Mouse (Mus musculus): ENCODE measurements around the gene Fes. TPM values are rescaled to one million over a fixed set of nuclear protein-coding genes. Genes with fewer than 3 reads are reported as not detected.

Fes gene
- 6.6 and 7.4 TPM in 2 replicates for polyA plus RNA-seq (2016; fragmentation: Nextera tagmentation; extraction: Ambion mirVana)

DNA sequence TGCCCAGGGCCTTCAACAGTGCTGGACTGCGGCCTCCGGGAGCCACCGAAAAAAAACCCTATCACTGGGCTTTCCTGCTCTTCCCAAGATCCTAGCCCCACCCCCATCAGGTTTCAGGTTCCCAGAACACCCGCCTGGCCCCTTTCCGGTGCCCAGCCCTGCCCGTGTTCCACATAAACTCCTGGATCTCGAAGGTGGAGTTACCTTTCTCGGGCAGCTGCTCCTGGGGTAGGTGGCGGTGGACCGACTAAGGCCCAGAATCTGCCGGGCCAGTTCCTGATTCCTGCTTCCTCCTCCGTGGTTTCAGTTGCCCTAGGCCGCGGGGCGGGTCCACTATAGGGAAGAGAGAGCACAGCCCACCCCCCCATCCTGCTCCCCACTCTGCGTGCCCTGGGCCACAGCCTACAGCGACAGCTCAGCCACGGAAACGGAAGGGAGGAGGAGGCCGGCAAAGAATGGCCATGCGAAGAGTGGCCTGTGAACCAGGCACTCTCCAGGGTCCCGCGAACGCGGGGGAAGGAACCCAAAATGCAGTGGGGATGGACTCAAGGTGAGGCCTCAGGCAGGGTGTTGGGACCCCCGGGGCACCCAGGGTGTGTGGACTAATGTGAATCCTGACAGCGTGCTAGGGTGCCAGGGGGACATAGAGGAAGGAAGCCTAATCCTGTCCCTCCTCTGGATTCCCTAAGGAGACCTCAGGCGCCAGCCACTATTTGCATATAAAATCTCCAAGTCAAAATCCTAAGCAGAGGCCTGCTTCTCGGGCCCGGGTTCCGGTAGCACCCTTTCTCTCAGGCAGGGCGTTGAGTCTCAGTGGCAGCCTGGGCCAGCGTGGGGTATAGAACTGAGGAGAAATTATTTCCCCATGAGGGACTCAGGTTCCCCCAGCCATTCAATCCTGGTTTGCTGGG, at the start of gene Fes:
Gene Fes, minus strand, starts transcription at position 314 of the 911 bp plus-strand sequence.
- Histone ChIP-seq H3K4me1 (peaks cover 23% of the 10 kb centered on the region), H3K36me3 (replicated peaks) (peaks cover 27% of the 10 kb centered on the region), H3K9ac (peak within 1 kb of the TSS; percentile 36), H3K27me3 (peaks cover 26% of the 10 kb centered on the region), H3K9me3 (no peaks in the 10 kb centered on the region), H3K27ac (0 out of 2 replicates have a peak within 1 kb of the TSS, but pooled peaks have one; percentile 2), H3K4me2 (peak within 1 kb of the TSS; percentile 38), H3K4me3 (replicated peaks) (peak within 1 kb of the TSS; percentile 12)
- ATAC-seq (ENCODE audit: low FRiP score) = no peak
- WGBS = 11% methylated on average over 33 of the region's 33 CpGs

DNA sequence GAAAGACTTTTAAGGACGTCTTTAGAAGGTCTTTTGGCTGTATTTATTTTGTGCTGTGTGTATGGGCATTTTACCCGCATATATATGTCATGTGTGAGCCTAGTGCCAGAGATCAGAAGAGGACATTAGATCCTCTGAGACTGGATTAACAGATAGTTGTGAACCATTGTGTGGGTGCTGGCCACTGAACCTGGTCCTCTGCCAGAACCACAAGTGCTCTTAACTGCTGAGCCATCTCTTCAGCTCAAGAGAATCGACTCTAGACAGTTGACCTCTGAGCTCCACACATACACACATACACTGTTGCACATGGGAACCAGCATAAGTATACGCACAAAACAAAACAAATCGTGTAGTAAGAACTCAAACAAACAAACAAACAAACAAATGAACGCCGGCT, 48.8 kb upstream of the Fes start:
- H3K4me3 ChIP-seq (replicated peaks) = no peak overlapping the region
- H3K27ac ChIP-seq = no peak overlapping the region
- ATAC-seq (ENCODE audit: low FRiP score) = no peak
- H3K9ac ChIP-seq = no peak overlapping the region
- no peak overlapping the region for H3K4me2 ChIP-seq
- no peaks in the 10 kb centered on the region for H3K27me3 ChIP-seq
- peaks cover 7% of the 10 kb centered on the region for H3K4me1 ChIP-seq
- H3K36me3 ChIP-seq (replicated peaks) = no peaks in the 10 kb centered on the region
- 92% methylated on average over 7 of the region's 7 CpGs for WGBS
- no peaks in the 10 kb centered on the region for H3K9me3 ChIP-seq

DNA sequence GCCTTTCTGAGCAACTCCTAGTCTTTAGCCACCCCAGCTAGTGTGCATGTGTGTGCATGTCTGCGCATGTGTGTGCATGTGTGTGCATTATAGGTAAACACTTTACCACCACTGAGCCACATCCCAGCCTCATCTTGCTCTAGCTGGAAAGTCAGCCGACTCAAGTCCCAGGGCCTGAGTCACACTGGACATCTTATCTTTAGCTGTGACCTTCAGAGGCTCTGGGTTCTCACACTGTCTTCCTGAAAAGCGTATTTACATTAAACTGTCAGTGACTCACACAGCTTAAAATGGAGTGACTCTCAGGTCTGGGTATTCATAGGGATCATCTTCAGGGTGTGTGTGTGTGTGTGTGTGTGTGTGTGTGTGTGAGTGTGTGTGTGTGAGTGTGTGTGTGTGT, 47.8 kb upstream of the Fes start:
- Histone ChIP-seq H3K4me2 (no peak overlapping the region), H3K27ac (no peak overlapping the region), H3K27me3 (no peaks in the 10 kb centered on the region), H3K4me1 (peaks cover 7% of the 10 kb centered on the region), H3K9me3 (no peaks in the 10 kb centered on the region), H3K9ac (no peak overlapping the region), H3K4me3 (replicated peaks) (no peak overlapping the region), H3K36me3 (replicated peaks) (no peaks in the 10 kb centered on the region)
- ATAC-seq (ENCODE audit: low FRiP score) = no peak
- WGBS = 89% methylated on average over 3 of the region's 3 CpGs

DNA sequence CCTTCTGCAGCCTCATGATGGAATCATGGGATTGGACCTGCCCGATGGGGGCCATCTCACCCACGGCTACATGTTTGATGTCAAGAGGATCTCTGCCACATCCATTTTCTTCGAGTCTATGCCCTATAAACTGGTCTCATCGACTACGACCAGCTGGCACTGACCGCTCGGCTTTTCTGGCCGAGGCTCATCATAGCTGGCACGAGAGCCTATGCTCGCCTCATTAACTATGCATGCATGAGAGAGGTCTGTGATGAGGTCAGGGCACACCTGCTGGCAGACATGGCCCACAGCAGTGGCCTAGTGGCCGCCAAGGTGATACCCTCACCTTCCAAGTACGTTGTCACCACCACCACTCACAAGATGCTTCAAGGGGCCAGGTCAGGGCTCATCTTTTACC, 41.9 kb upstream of the Fes start:
- H3K9me3 ChIP-seq = no peaks in the 10 kb centered on the region
- H3K27ac ChIP-seq = no peak overlapping the region
- no peak overlapping the region for H3K4me2 ChIP-seq
- no peak overlapping the region for H3K9ac ChIP-seq
- H3K27me3 ChIP-seq = no peaks in the 10 kb centered on the region
- no peak for ATAC-seq (ENCODE audit: low FRiP score)
- WGBS = 96% methylated on average over 12 of the region's 12 CpGs
- no peak overlapping the region for H3K4me3 ChIP-seq (replicated peaks)
- H3K36me3 ChIP-seq (replicated peaks) = no peaks in the 10 kb centered on the region
- no peaks in the 10 kb centered on the region for H3K4me1 ChIP-seq

DNA sequence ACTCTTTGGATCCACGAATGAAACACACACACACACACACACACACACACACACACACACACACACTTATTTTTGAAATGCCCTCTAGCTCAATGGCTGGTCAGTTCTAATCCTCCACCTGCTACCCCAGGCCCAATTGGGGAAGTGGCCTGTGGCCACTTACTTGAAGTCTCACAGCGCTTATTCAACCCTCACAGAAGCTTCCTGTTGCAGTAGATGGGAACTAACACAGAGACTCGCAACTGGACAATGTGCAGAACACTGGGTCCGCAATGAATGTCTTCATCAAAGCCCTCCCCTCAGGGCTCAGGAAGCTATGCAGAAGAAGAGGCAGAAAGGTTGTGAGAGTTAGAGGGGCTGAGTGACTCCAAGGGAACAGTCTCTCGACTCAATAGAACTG, 40.0 kb upstream of the Fes start:
- Histone ChIP-seq H3K4me2 (no peak overlapping the region), H3K27ac (no peak overlapping the region), H3K27me3 (no peaks in the 10 kb centered on the region), H3K9me3 (no peaks in the 10 kb centered on the region), H3K36me3 (replicated peaks) (no peaks in the 10 kb centered on the region), H3K4me3 (replicated peaks) (no peak overlapping the region), H3K4me1 (peaks cover 3% of the 10 kb centered on the region), H3K9ac (no peak overlapping the region)
- no peak for ATAC-seq (ENCODE audit: low FRiP score)
- 82% methylated on average over 5 of the region's 5 CpGs for WGBS

DNA sequence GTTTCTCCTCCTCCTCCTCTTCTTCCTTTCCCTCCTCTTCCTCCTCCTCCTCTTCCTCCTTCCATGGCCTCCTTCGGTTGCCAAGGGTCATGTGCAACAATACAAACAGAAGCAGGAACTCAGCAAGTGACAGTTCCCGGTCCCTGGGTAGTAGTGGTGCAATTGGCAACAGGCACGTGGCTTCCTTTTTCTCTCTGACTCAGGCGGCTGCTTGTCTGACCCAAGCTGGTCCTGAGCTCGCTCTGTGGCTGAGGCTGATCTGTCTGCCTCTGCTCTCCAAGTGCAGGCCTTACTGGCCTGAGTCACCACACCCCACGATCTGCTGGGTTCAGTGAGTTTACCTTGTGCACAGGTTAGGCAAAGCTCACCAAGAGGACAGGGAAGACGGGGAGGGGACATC, 38.6 kb upstream of the Fes start:
- Histone ChIP-seq H3K9ac (no peak overlapping the region), H3K27ac (no peak overlapping the region), H3K9me3 (no peaks in the 10 kb centered on the region), H3K27me3 (no peaks in the 10 kb centered on the region), H3K4me2 (no peak overlapping the region), H3K4me3 (replicated peaks) (no peak overlapping the region), H3K4me1 (peaks cover 3% of the 10 kb centered on the region), H3K36me3 (replicated peaks) (no peaks in the 10 kb centered on the region)
- ATAC-seq (ENCODE audit: low FRiP score) = no peak
- WGBS = 76% methylated on average over 7 of the region's 7 CpGs

DNA sequence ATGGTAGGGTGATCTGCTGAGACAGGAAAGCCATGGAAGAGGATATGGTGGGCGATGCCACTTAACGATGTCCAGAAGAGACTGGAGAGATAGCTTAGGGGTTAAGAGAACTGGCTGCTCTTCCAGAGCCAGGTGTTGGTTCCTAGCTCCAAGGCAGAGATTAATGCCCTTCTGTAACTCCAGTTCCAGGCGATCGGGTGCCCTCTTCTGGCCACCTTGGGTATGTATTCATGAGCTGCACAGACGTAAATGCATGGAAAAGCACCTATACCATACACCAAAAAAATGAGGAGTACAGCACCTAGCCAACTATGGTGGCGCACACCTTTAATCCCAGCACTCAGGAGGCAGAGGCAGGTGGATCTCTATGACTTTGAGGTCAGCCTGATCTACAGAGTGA, 37.0 kb upstream of the Fes start:
- Histone ChIP-seq H3K27me3 (no peaks in the 10 kb centered on the region), H3K9ac (no peak overlapping the region), H3K36me3 (replicated peaks) (no peaks in the 10 kb centered on the region), H3K27ac (no peak overlapping the region), H3K4me3 (replicated peaks) (no peak overlapping the region), H3K4me1 (peaks cover 3% of the 10 kb centered on the region), H3K4me2 (no peak overlapping the region), H3K9me3 (no peaks in the 10 kb centered on the region)
- WGBS = 84% methylated on average over 6 of the region's 6 CpGs
- no peak for ATAC-seq (ENCODE audit: low FRiP score)

DNA sequence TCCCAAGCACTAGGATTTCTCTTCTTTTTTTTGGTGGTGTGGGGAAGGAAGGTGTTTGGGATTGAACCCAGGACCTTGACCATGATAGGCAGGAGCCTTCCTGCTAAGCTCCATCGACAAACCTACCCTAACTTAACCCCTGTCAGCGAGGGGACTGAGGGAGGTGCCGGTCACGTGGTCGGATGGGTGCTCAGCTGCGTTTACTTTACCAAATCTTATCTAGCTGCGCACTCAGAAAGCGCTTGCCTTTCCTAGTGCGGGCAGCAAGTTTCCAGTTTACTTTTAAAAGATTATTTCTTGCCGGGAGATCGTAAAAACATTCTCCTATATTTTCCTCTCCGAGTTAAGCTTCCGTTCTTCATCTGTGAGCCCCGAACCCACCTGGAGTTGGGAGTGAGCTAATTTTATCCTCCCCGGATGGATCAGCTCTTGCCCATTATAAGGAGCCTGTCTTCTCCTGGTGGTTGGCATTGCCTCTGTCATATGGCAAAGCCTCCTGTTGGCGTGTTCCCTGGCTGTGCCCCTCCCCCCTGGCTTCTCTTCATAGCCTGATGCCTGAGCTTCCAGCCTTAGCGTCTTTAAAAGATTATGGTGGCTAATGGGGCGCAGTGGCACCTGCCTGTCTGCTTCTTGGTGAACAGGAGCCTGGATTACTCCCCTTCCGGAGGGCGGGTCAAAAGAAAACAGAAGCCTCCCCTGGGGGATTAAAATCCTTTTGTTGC, 35.2 kb upstream of the Fes start:
- Histone ChIP-seq H3K27me3 (no peaks in the 10 kb centered on the region), H3K27ac (no peak overlapping the region), H3K36me3 (replicated peaks) (no peaks in the 10 kb centered on the region), H3K4me3 (replicated peaks) (no peak overlapping the region), H3K9ac (no peak overlapping the region), H3K4me1 (peaks cover 3% of the 10 kb centered on the region), H3K4me2 (peak overlapping the region; percentile 1; the same call in 1 of the 2 replicates), H3K9me3 (no peaks in the 10 kb centered on the region)
- 26% methylated on average over 20 of the region's 20 CpGs for WGBS
- no peak for ATAC-seq (ENCODE audit: low FRiP score)

DNA sequence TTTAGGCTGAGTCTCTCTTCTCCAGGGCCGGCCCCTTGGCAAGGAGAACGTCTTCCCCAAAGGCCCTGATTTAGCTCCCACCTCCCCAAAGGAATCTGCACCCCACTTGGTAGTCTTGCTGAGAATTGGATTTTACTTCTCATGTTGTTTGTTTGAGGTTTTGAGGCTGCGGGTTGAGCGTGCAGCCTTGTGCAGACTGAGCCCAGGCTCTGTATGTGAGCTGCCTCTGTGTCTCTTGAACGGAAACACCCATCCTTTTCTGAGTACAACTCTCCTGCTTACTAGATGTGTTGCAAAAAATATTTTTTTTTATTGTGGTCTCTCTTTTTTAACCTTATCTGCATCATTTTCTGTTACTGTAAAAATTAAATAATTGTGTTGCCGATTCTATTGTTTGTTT, 33.8 kb upstream of the Fes start:
- ATAC-seq (ENCODE audit: low FRiP score) = no peak
- Histone ChIP-seq H3K4me3 (replicated peaks) (no peak overlapping the region), H3K27me3 (no peaks in the 10 kb centered on the region), H3K9me3 (no peaks in the 10 kb centered on the region), H3K27ac (no peak overlapping the region), H3K4me2 (no peak overlapping the region), H3K36me3 (replicated peaks) (no peaks in the 10 kb centered on the region), H3K4me1 (peaks cover 3% of the 10 kb centered on the region), H3K9ac (no peak overlapping the region)
- WGBS = 93% methylated on average over 6 of the region's 6 CpGs

DNA sequence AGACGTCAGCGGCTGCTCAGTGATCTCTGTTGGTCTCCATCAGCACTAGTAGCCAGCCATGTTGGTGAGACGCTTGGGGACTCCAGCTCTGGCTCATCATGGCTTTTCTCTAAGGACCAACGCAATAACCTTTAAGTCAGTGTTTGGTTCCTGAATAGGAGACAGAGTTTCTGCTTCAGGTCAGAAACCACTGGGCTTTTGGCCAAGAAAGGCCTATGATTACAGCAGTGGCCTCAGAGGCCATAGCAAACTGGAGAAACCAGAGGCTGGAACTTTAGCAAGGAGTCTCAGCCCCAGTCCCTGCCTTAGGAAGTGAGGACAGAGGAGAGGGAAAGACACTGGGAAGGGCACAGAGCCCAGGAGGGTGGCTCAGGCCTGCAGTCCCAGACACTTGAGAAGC, 32.8 kb upstream of the Fes start:
- H3K4me3 ChIP-seq (replicated peaks) = no peak overlapping the region
- H3K27me3 ChIP-seq = no peaks in the 10 kb centered on the region
- H3K4me1 ChIP-seq = peaks cover 3% of the 10 kb centered on the region
- WGBS = 89% methylated on average over 4 of the region's 4 CpGs
- H3K9ac ChIP-seq = no peak overlapping the region
- no peak for ATAC-seq (ENCODE audit: low FRiP score)
- H3K9me3 ChIP-seq = no peaks in the 10 kb centered on the region
- no peak overlapping the region for H3K27ac ChIP-seq
- H3K36me3 ChIP-seq (replicated peaks) = no peaks in the 10 kb centered on the region
- H3K4me2 ChIP-seq = no peak overlapping the region

DNA sequence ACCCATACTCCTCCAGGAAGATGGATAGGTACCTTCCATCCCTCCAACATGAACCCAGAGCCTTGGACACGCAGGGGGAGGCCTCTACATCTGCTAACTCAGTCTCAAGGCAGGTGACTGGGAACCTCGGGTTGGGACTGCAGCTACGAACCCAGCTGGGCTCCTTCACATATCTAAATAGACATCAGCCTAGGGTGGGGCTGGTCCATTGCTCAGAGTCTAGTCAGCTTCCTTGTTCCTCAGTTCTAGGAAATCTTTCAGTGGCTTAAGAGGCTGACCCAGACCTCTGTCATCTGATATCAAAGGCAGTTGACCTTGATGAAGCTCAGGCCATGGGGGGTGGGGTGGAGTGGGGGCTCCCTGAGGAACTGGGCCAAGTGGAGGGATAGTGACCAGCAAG, 31.5 kb upstream of the Fes start:
- H3K36me3 ChIP-seq (replicated peaks) = no peaks in the 10 kb centered on the region
- ATAC-seq (ENCODE audit: low FRiP score) = no peak
- H3K4me3 ChIP-seq (replicated peaks) = no peak overlapping the region
- 77% methylated on average over 3 of the region's 3 CpGs for WGBS
- H3K27ac ChIP-seq = no peak overlapping the region
- H3K4me1 ChIP-seq = peaks cover 3% of the 10 kb centered on the region
- no peaks in the 10 kb centered on the region for H3K9me3 ChIP-seq
- H3K9ac ChIP-seq = no peak overlapping the region
- no peaks in the 10 kb centered on the region for H3K27me3 ChIP-seq
- no peak overlapping the region for H3K4me2 ChIP-seq

DNA sequence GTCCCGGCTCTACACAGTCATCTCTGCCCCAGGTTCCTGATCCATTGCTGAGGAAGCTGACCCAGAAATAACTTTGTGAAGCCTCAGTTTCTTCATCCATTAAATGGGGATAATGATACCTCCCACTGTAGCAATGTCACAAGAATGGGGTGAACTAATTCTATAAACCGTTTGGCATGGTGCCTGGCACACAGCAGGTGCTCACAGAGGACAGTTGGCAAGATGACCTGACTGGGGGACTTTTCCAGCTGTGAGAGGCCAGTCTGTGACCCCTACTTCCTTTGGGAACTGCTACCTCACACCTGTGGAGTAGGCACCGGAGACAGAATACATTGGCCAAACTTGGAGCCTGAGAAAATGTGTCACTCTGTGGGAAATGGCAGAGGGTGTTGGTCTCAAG, 30.3 kb upstream of the Fes start:
- peaks cover under 1% of the 10 kb centered on the region for H3K4me1 ChIP-seq
- no peak overlapping the region for H3K27ac ChIP-seq
- H3K4me2 ChIP-seq = no peak overlapping the region
- no peak for ATAC-seq (ENCODE audit: low FRiP score)
- H3K36me3 ChIP-seq (replicated peaks) = no peaks in the 10 kb centered on the region
- no peak overlapping the region for H3K4me3 ChIP-seq (replicated peaks)
- H3K9me3 ChIP-seq = no peaks in the 10 kb centered on the region
- H3K9ac ChIP-seq = no peak overlapping the region
- WGBS = 82% methylated on average over 3 of the region's 3 CpGs
- no peaks in the 10 kb centered on the region for H3K27me3 ChIP-seq

DNA sequence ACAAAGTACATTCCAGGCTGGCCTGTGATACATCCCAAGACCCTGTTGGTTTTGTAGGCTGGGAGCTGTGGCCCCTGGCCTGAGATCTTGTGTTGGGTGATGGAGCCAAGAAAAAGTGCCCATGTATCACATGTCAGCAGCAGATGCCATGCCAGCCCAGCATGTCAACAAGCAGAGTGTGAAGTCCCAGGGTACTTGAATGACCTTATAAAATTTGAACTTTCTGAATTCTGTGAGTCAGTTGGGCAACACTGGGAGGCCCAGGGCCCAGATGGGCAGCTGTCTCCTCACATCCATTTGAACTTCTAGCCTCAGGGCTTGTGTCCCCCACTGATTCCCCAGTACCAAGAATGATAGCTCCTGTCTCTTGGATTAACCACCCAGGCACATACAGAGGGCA, 29.9 kb upstream of the Fes start:
- no peaks in the 10 kb centered on the region for H3K4me1 ChIP-seq
- H3K27me3 ChIP-seq = no peaks in the 10 kb centered on the region
- H3K9ac ChIP-seq = no peak overlapping the region
- H3K4me2 ChIP-seq = no peak overlapping the region
- no peaks in the 10 kb centered on the region for H3K36me3 ChIP-seq (replicated peaks)
- ATAC-seq (ENCODE audit: low FRiP score) = no peak
- H3K4me3 ChIP-seq (replicated peaks) = no peak overlapping the region
- H3K9me3 ChIP-seq = no peaks in the 10 kb centered on the region
- H3K27ac ChIP-seq = no peak overlapping the region
